Mouse (Mus musculus) lung, embryonic 15.5 days (tissue): ENCODE results near the gene 3110001I22Rik. TPM values are rescaled to one million over a fixed set of nuclear protein-coding genes. Genes with fewer than 3 reads are reported as not detected.

ENCODE experiments used
- ATAC-seq: fragments of 200-750 bp; cut with Nextera tagmentation; 2 replicates; pipeline ENCODE4 v1.8.0; 2017; ENCODE audit warnings: moderate number of reproducible peaks, borderline replicate concordance; ENCODE audit not compliant: low FRiP score, low TSS enrichment; ENCODE audit errors: extremely low read depth
- H3K27ac ChIP-seq: fragments of 300-500 bp; sonication (generic); 2 replicates; pipeline ENCODE4 v1.5.1; 2015; ENCODE audit warnings: moderate library complexity, mild to moderate bottlenecking, inconsistent platforms
- H3K27me3 ChIP-seq: fragments of 300-500 bp; sonication (generic); 2 replicates; pipeline ENCODE4 v1.6.1; 2015; ENCODE audit warnings: inconsistent platforms
- H3K36me3 ChIP-seq: fragments of 300-500 bp; sonication (generic); 2 replicates; pipeline ENCODE4 v1.6.1; 2015; ENCODE audit warnings: inconsistent platforms
- H3K4me1 ChIP-seq: fragments of 300-500 bp; sonication (generic); 2 replicates; pipeline ENCODE4 v1.6.1; 2015; ENCODE audit warnings: inconsistent platforms
- H3K4me2 ChIP-seq: fragments of 300-500 bp; sonication (generic); 2 replicates; pipeline ENCODE4 v1.6.1; 2015; ENCODE audit warnings: inconsistent platforms, mild to moderate bottlenecking, moderate library complexity
- H3K4me3 ChIP-seq: fragments of 300-500 bp; sonication (generic); 2 replicates; pipeline ENCODE4 v1.5.1; 2015; ENCODE audit warnings: mild to moderate bottlenecking, inconsistent platforms
- H3K9ac ChIP-seq: fragments of 300-500 bp; sonication (generic); 2 replicates; pipeline ENCODE4 v1.6.1; 2015; ENCODE audit warnings: inconsistent platforms
- H3K9me3 ChIP-seq: fragments of 300-500 bp; sonication (generic); 2 replicates; pipeline ENCODE4 v1.6.1; 2016; ENCODE audit warnings: inconsistent platforms
- WGBS: fragments of 180-500 bp; shearing (Covaris S2); methylation state at CpG from one replicate; pipeline ENCODE4 v1.1.7; 2015; 5-methylcytosine and 5-hydroxymethylcytosine counted together
- polyA plus RNA-seq: library from polyadenylated mRNA; unstranded; fragments of >200 nt; fragmentation: Nextera tagmentation; extraction: Ambion mirVana; gene quantifications from 2 replicates; pipeline ENCODE4 v1.2.1, GENCODE M21; 2015

3110001I22Rik gene
- polyA plus RNA-seq, 1 experiment from 2014 or later: 6.7 TPM

DNA sequence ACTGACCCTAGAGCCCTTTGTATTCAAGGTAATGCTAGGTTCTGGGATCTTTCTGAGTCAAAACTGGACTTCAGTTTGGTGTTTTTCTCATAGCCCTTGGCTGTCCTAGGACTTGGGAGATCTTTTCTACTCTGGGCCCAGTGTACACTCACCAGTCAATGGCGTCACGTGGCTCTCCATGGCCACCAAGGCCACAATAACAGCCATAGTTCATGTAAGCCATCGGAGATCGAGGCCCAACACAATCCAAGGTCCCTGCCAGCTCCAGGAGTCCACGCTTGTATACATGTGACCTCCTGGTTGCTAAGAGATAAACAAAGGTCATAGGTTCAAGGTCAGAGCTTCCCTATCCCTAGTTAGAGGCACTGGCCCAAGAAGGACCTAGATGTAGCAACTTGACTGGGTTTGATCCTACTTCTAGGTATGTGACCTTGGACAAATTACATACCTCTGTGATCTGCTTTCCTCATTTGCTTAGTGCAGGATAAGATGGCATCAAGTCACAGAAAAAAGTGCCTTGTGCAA, 56.1 kb downstream of the 3110001I22Rik start:
- Histone ChIP-seq H3K4me3 (no peak overlapping the region), H3K36me3 (no peaks in the 10 kb centered on the region), H3K4me1 (peaks cover 4% of the 10 kb centered on the region; the same call in 1 of the 2 replicates), H3K27me3 (no peaks in the 10 kb centered on the region), H3K9ac (no peak overlapping the region), H3K9me3 (no peaks in the 10 kb centered on the region), H3K27ac (no peak overlapping the region), H3K4me2 (no peak overlapping the region)
- 69% methylated on average over 5 of the region's 5 CpGs for WGBS
- no peak for ATAC-seq

Other genes starting within 250 kb of the 3110001I22Rik start
- 43.8 and 45.2 TPM in 2 replicates for gene Parn, start 3.8 kb upstream of the 3110001I22Rik start, polyA plus RNA-seq
- 42.1 and 47.9 TPM in 2 replicates for gene Bfar, start 71 bp upstream of the 3110001I22Rik start, polyA plus RNA-seq
- gene Pla2g10, start 59.1 kb downstream of the 3110001I22Rik start, polyA plus RNA-seq: 3.0 TPM in 2 replicates
- gene Rrn3, start 108.8 kb downstream of the 3110001I22Rik start, polyA plus RNA-seq: 59.2 and 60.1 TPM in 2 replicates
- gene Ntan1, start 146.9 kb downstream of the 3110001I22Rik start, polyA plus RNA-seq: 160 and 163 TPM in 2 replicates
- 81.9 and 82.5 TPM in 2 replicates for gene Pdxdc1, start 231.2 kb downstream of the 3110001I22Rik start, polyA plus RNA-seq
- 8.4 and 9.2 TPM in 2 replicates for gene Mpv17l, start 231.2 kb downstream of the 3110001I22Rik start, polyA plus RNA-seq